Mouse (Mus musculus) regulatory T cell (primary cell): ENCODE data around the gene Bcan.

Source experiments
- in situ Hi-C: fragments of 300-600 bp; cut with MboI, MseI; formaldehyde crosslinking; loops from one replicate; pipeline ENCODE4 v1.15.1; 2025; ENCODE audit warnings: high pct_unique_total_duplicates

Gene Bcan

DNA sequence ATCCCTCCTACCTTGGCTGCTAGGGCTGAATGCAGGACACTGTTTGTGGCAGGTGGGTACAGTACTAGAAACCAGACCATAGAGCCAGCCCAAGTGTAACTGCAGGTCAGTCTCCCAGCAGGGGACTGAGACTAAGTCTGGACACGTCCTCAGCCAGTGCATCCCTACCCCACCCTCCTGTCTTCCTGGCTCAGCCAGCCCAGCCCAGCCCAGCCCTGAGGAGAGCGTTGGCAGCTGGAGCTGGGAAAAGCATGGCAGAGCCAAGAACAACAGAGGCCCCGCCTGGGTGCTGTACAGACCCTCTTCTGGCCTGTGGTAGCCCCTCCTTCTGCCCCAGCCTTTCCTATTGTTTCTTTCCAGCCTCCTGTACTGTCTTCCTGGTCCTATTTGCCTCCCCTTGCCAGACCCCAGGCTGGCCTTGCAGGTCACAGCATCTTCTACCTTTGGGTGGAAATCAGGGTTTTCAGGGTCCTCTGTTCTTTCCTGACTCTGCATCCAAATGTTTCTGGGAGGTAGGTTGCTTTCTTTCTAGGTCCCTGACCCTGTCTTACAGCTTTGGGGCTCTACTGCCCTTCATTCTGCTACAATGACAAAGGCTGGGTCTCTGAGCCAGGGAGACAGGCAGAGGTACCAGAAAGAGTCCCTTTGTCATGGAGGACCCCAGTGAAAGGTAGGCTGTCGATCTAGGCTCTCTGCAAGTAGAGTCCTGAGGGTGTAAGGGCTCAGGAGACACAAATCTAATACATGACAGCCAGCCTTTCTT, 55.0 kb downstream of the Bcan start:
- in situ Hi-C loops = no loop called here

DNA sequence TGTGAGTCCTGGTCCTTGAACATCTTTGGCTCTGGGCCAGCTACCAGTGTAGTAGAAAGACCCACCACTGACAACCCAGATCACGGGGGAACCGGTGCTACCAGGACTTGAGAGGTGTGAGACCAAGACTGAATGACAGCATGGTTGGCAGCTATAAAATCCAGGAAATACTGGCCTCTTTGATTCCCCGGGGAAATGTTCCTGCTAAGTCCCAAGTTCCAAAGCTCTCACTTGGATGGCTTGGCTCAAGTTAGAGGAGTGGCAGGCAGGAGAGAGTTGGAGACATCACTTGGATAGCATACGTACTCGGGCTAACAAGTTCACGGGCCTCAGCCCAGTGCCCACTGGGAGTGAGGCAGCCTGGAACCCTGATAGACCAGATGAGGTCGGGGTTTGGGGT, 56.4 kb downstream of the Bcan start:
- in situ Hi-C loops = no loop called here

DNA sequence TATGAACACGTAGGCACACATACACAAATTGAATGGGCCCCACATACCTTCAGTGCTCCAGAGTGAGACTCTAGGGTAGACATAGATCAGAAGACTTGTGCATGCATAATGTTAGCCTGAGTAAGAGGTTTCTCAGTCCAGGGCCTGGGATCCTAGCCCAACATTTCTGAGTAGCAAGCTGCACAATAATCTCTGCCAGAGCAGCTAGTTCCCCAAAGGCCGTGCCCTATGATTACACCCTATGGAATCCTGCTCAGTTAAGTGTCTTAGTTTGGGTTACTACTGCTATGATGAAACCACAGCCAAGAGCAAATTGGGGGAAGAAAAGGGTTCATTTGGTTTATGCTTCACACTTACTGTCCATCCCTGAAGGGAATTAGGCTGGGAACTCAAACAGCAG, 57.6 kb downstream of the Bcan start:
- in situ Hi-C loops = no loop called here

DNA sequence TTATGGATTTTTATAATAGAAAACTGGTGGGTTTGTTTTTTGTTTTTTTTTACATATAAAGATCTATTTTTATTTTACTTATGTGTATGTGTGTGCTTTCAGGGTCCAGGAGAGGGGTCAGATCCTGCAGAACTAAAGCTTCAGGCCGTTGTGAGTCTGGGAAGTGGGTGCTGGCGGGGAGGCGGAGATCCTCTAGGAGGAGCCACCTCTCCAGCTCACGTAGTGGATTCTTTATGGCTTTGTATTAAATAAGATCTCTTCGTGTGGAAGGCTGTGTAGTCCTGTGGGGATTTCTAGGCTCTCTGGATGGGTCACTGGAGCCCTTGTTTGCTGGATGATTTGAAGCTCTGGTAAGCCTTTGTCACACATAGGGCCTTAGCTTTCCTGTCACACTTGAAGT, 59.4 kb downstream of the Bcan start:
- in situ Hi-C loops = no loop called here
